Mouse (Mus musculus) myocyte (in vitro differentiated cells): ENCODE measurements around the gene Cdk1. TPM values are rescaled to one million over a fixed set of nuclear protein-coding genes. Genes with fewer than 3 reads are reported as not detected.

ENCODE experiments used
- H3K27me3 ChIP-seq: one replicate; pipeline ENCODE4 v1.6.1; 2011; ENCODE audit not compliant: control insufficient read depth, insufficient read depth, insufficient read length
- H3K36me3 ChIP-seq: one replicate; pipeline ENCODE4 v1.6.1; 2011; ENCODE audit not compliant: control insufficient read depth, insufficient read depth
- H3K4me2 ChIP-seq: one replicate; pipeline ENCODE4 v1.6.1; 2011; ENCODE audit warnings: low read depth, control low read depth
- H3K4me3 ChIP-seq: one replicate; pipeline ENCODE4 v1.5.1; 2011; ENCODE audit warnings: mild to moderate bottlenecking, control low read depth, moderate library complexity
- H3K79me2 ChIP-seq: one replicate; pipeline ENCODE4 v1.6.1; 2011; ENCODE audit not compliant: control insufficient read depth, insufficient read depth
- H3ac ChIP-seq: one replicate; pipeline ENCODE4 v1.6.1; 2011; ENCODE audit not compliant: control insufficient read depth, insufficient read length
- CEBPB ChIP-seq: IDR thresholded peaks from 2 replicates; pipeline ENCODE4 v1.6.1; 2011; ENCODE audit warnings: mild to moderate bottlenecking, moderate library complexity; ENCODE audit not compliant: poor library complexity, insufficient read depth, severe bottlenecking
- E2F4 ChIP-seq: IDR thresholded peaks from one replicate; pipeline ENCODE4 v1.6.1; 2011; ENCODE audit warnings: mild to moderate bottlenecking, control low read depth, moderate library complexity; ENCODE audit not compliant: insufficient read depth
- MAX ChIP-seq: IDR thresholded peaks from one replicate; pipeline ENCODE4 v1.6.1; 2011; ENCODE audit warnings: low read depth, mild to moderate bottlenecking, control low read depth
- MYOD1 ChIP-seq, 3 experiments: IDR thresholded peaks; one replicate each; pipeline ENCODE4 v1.6.1; 2011; ENCODE audit warnings: control low read depth in 2 of 3, low read depth in 2 of 3, mild to moderate bottlenecking in 2 of 3, moderate library complexity in 1 of 3; ENCODE audit not compliant: insufficient read length in 2 of 3, control insufficient read depth in 1 of 3
- MYOG ChIP-seq, 3 experiments: IDR thresholded peaks; one replicate each; pipeline ENCODE4 v1.6.1; 2011; ENCODE audit warnings: control low read depth in 2 of 3, low read depth in 2 of 3, mild to moderate bottlenecking in 2 of 3; ENCODE audit not compliant: insufficient read length in 2 of 3, control insufficient read depth in 1 of 3, insufficient read depth in 1 of 3
- POLR2A ChIP-seq: IDR thresholded peaks from one replicate; pipeline ENCODE4 v1.6.1; 2011; ENCODE audit warnings: low read depth, mild to moderate bottlenecking, control low read depth, moderate library complexity; ENCODE audit not compliant: insufficient read length
- POLR2AphosphoS2 ChIP-seq: IDR thresholded peaks from one replicate; pipeline ENCODE4 v1.6.1; 2011; ENCODE audit warnings: low read depth, control low read depth; ENCODE audit not compliant: insufficient read length
- REST ChIP-seq: IDR thresholded peaks from one replicate; pipeline ENCODE4 v1.6.1; 2011; ENCODE audit warnings: mild to moderate bottlenecking, control low read depth, moderate library complexity; ENCODE audit not compliant: insufficient read depth, insufficient read length
- SRF ChIP-seq: IDR thresholded peaks from one replicate; pipeline ENCODE4 v1.6.1; 2011; ENCODE audit warnings: low read depth; ENCODE audit not compliant: control insufficient read depth, insufficient read length
- TCF12 ChIP-seq: IDR thresholded peaks from one replicate; pipeline ENCODE4 v1.6.1; 2011; ENCODE audit warnings: mild to moderate bottlenecking, control low read depth; ENCODE audit not compliant: poor library complexity, insufficient read depth, severe bottlenecking
- TCF3 ChIP-seq: IDR thresholded peaks from one replicate; pipeline ENCODE4 v1.6.1; 2011; ENCODE audit warnings: low read depth, control low read depth; ENCODE audit not compliant: insufficient read length
- USF1 ChIP-seq: IDR thresholded peaks from one replicate; pipeline ENCODE4 v1.6.1; 2011; ENCODE audit warnings: low read depth, mild to moderate bottlenecking, control low read depth, moderate library complexity
- polyA plus RNA-seq: library from polyadenylated mRNA; unstranded; fragments of >200 nt; fragmentation: generic; extraction: Trizol; gene quantifications from one replicate; pipeline ENCODE4 v1.2.1, GENCODE M21; 2012; ENCODE audit warnings: missing spikeins

Cdk1 gene
- polyA plus RNA-seq, 1 experiment = 85.7 TPM

GRCm38 (mm10) chr10:69389511-69389910 lies 36.8 kb upstream of the Cdk1 start:
- TF ChIP-seq REST (no peak), MYOG (IDR thresholded peaks at IDR 0.05; ENCODE audit: control insufficient read depth in 1 of 3, insufficient read depth in 1 of 3, insufficient read length in 2 of 3, low read depth in 2 of 3) (no peak), SRF (no peak), POLR2A (no peak), CEBPB (no peak), MAX (no peak), E2F4 (no peak), POLR2AphosphoS2 (no peak), MYOD1 (IDR thresholded peaks at IDR 0.05; ENCODE audit: control insufficient read depth in 1 of 3, insufficient read length in 2 of 3, low read depth in 2 of 3) (no peak), USF1 (no peak), TCF3 (no peak), TCF12 (no peak)
- no peak overlapping the region for H3ac ChIP-seq
- H3K4me3 ChIP-seq = no peak overlapping the region
- no peaks in the 10 kb centered on the region for H3K36me3 ChIP-seq
- H3K79me2 ChIP-seq = no peaks in the 10 kb centered on the region
- H3K4me2 ChIP-seq = no peak overlapping the region
- H3K27me3 ChIP-seq = no peaks in the 10 kb centered on the region

GRCm38 (mm10) chr10:69386767-69387166 lies 34.0 kb upstream of the Cdk1 start:
- Histone ChIP-seq H3K36me3 (no peaks in the 10 kb centered on the region), H3K27me3 (no peaks in the 10 kb centered on the region), H3K79me2 (no peaks in the 10 kb centered on the region), H3ac (no peak overlapping the region), H3K4me2 (no peak overlapping the region), H3K4me3 (no peak overlapping the region)
- no peak for TF ChIP-seq MYOG (IDR thresholded peaks at IDR 0.05; ENCODE audit: control insufficient read depth in 1 of 3, insufficient read depth in 1 of 3, insufficient read length in 2 of 3, low read depth in 2 of 3)
- no peak for TF ChIP-seq REST
- no peak for TF ChIP-seq TCF3
- TF ChIP-seq TCF12 = no peak
- TF ChIP-seq E2F4 = no peak
- TF ChIP-seq CEBPB = no peak
- TF ChIP-seq USF1 = no peak
- no peak for TF ChIP-seq MAX
- no peak for TF ChIP-seq POLR2AphosphoS2
- no peak for TF ChIP-seq SRF
- TF ChIP-seq MYOD1 (IDR thresholded peaks at IDR 0.05; ENCODE audit: control insufficient read depth in 1 of 3, insufficient read length in 2 of 3, low read depth in 2 of 3) = no peak
- no peak for TF ChIP-seq POLR2A

- Histone ChIP-seq H3K4me3 (no peak overlapping the region), H3K27me3 (no peaks in the 10 kb centered on the region), H3ac (no peak overlapping the region), H3K4me2 (no peak overlapping the region), H3K79me2 (no peaks in the 10 kb centered on the region), H3K36me3 (no peaks in the 10 kb centered on the region)
- TF ChIP-seq TCF3 = no peak
- no peak for TF ChIP-seq POLR2A
- no peak for TF ChIP-seq MYOG (IDR thresholded peaks at IDR 0.05; ENCODE audit: control insufficient read depth in 1 of 3, insufficient read depth in 1 of 3, insufficient read length in 2 of 3, low read depth in 2 of 3)
- TF ChIP-seq TCF12 = no peak
- TF ChIP-seq MYOD1 (IDR thresholded peaks at IDR 0.05; ENCODE audit: control insufficient read depth in 1 of 3, insufficient read length in 2 of 3, low read depth in 2 of 3) = no peak
- TF ChIP-seq REST = no peak
- TF ChIP-seq SRF = no peak
- TF ChIP-seq POLR2AphosphoS2 = no peak
- TF ChIP-seq MAX = no peak
- no peak for TF ChIP-seq CEBPB
- no peak for TF ChIP-seq E2F4
- no peak for TF ChIP-seq USF1
Observed at GRCm38 (mm10) chr10:69385136-69385535, 32.4 kb upstream of the Cdk1 start.

GRCm38 (mm10) chr10:69384640-69385039 lies 31.9 kb upstream of the Cdk1 start:
- H3ac ChIP-seq = no peak overlapping the region
- TF ChIP-seq CEBPB = no peak
- no peak for TF ChIP-seq MYOD1 (IDR thresholded peaks at IDR 0.05; ENCODE audit: control insufficient read depth in 1 of 3, insufficient read length in 2 of 3, low read depth in 2 of 3)
- TF ChIP-seq POLR2AphosphoS2 = no peak
- no peak for TF ChIP-seq POLR2A
- TF ChIP-seq TCF3 = no peak
- TF ChIP-seq USF1 = no peak
- no peak for TF ChIP-seq E2F4
- no peak for TF ChIP-seq REST
- TF ChIP-seq SRF = no peak
- TF ChIP-seq MYOG (IDR thresholded peaks at IDR 0.05; ENCODE audit: control insufficient read depth in 1 of 3, insufficient read depth in 1 of 3, insufficient read length in 2 of 3, low read depth in 2 of 3) = no peak
- TF ChIP-seq MAX = no peak
- TF ChIP-seq TCF12 = no peak
- H3K4me2 ChIP-seq = no peak overlapping the region
- no peaks in the 10 kb centered on the region for H3K36me3 ChIP-seq
- no peaks in the 10 kb centered on the region for H3K79me2 ChIP-seq
- no peak overlapping the region for H3K4me3 ChIP-seq
- no peaks in the 10 kb centered on the region for H3K27me3 ChIP-seq

GRCm38 (mm10) chr10:69383186-69383585 lies 30.4 kb upstream of the Cdk1 start:
- TF ChIP-seq TCF12 (no peak), TCF3 (no peak), MYOG (IDR thresholded peaks at IDR 0.05; ENCODE audit: control insufficient read depth in 1 of 3, insufficient read depth in 1 of 3, insufficient read length in 2 of 3, low read depth in 2 of 3) (no peak), POLR2A (no peak), REST (no peak), MAX (no peak), USF1 (no peak), POLR2AphosphoS2 (no peak), MYOD1 (IDR thresholded peaks at IDR 0.05; ENCODE audit: control insufficient read depth in 1 of 3, insufficient read length in 2 of 3, low read depth in 2 of 3) (no peak), E2F4 (no peak), CEBPB (no peak), SRF (no peak)
- no peaks in the 10 kb centered on the region for H3K36me3 ChIP-seq
- H3K27me3 ChIP-seq = no peaks in the 10 kb centered on the region
- H3ac ChIP-seq = no peak overlapping the region
- H3K79me2 ChIP-seq = no peaks in the 10 kb centered on the region
- H3K4me2 ChIP-seq = no peak overlapping the region
- no peak overlapping the region for H3K4me3 ChIP-seq
